Mouse (Mus musculus) erythroblast, embryonic 14.5 days (primary cell): ENCODE results near the gene Vdac1.

Experiments
- GATA1 ChIP-seq: IDR thresholded peaks from 2 replicates; pipeline ENCODE4 v1.6.1; 2012; ENCODE audit warnings: low read length, inconsistent platforms, mixed read lengths
- TAL1 ChIP-seq: IDR thresholded peaks from 3 replicates; pipeline ENCODE4 v1.6.1; 2012; ENCODE audit warnings: low read length, inconsistent platforms, mixed read lengths

GRCm38 (mm10) chr11:52395940-52396596, 35.4 kb downstream of the Vdac1 start, which contains the start of gene 9530068E07Rik:
- TF ChIP-seq GATA1 (no peak), TAL1 (no peak)
